Mouse (Mus musculus) cortical plate, adult 2 months (tissue): ENCODE data around the gene Dok7. TPM values are rescaled to one million over a fixed set of nuclear protein-coding genes. Genes with fewer than 3 reads are reported as not detected.

Experiments
- H3K27ac ChIP-seq: fragments of 200-500 bp; 2 replicates; pipeline ENCODE4 v1.5.1; 2012; ENCODE audit warnings: low read length, control low read depth, inconsistent platforms; ENCODE audit not compliant: insufficient read depth
- H3K4me1 ChIP-seq: fragments of 200-500 bp; 2 replicates; pipeline ENCODE4 v1.6.1; 2011; ENCODE audit warnings: low read length; ENCODE audit not compliant: control insufficient read depth, insufficient read depth
- H3K4me3 ChIP-seq: fragments of 200-500 bp; 2 replicates; pipeline ENCODE4 v1.5.1; 2011; ENCODE audit warnings: mild to moderate bottlenecking, low read length, control low read depth; ENCODE audit not compliant: insufficient read depth
- CTCF ChIP-seq: fragments of 200-500 bp; IDR thresholded peaks from 2 replicates; pipeline ENCODE4 v1.5.1; 2011; ENCODE audit warnings: mild to moderate bottlenecking, control low read depth, low read length; ENCODE audit not compliant: insufficient read depth; ENCODE audit errors: extremely low read depth
- POLR2A ChIP-seq: fragments of 200-500 bp; IDR thresholded peaks from 2 replicates; pipeline ENCODE4 v1.6.1; 2011; ENCODE audit warnings: mild to moderate bottlenecking, low read length, control low read depth; ENCODE audit not compliant: insufficient read depth; ENCODE audit errors: extremely low read depth
- polyA plus RNA-seq: library from polyadenylated mRNA; depleted of rRNA; stranded (reverse); fragments of >200 nt; gene quantifications from 2 replicates; pipeline ENCODE4 v1.2.3, GENCODE M21; 2012

Dok7 gene
- polyA plus RNA-seq, 1 experiment, result 17.7 TPM

- Histone ChIP-seq H3K4me1 (peaks cover 5% of the 10 kb centered on the region), H3K4me3 (peak within 1 kb of the TSS; percentile 63), H3K27ac (no peak within 1 kb of the TSS; the same call in 1 of the 2 replicates)
- no peak for TF ChIP-seq CTCF
- peak; percentile 98 for TF ChIP-seq POLR2A
Measured at GRCm38 (mm10) chr5:35104960-35105921, 48.7 kb downstream of the Dok7 start, which contains the start of gene Lrpap1. Gene Lrpap1, minus strand, starts transcription at chr5:35105766.

GRCm38 (mm10) chr5:35105922-35106298, 49.3 kb downstream of the Dok7 start:
- TF ChIP-seq CTCF, result no peak
- TF ChIP-seq POLR2A, result no peak
- Histone ChIP-seq H3K4me3 (peak overlapping the region; percentile 63), H3K27ac (no peak overlapping the region; the same call in 1 of the 2 replicates), H3K4me1 (peaks cover 5% of the 10 kb centered on the region)

- TF ChIP-seq POLR2A (no peak), CTCF (no peak)
- no peak overlapping the region for H3K4me3 ChIP-seq
- H3K27ac ChIP-seq, result no peak overlapping the region
- 0 out of 2 replicates have a peak, but pooled peaks cover 6% of the 10 kb centered on the region for H3K4me1 ChIP-seq
Measured at GRCm38 (mm10) chr5:35112444-35112843, 55.9 kb downstream of the Dok7 start.

GRCm38 (mm10) chr5:35116002-35116401, 59.4 kb downstream of the Dok7 start:
- Histone ChIP-seq H3K27ac (no peak overlapping the region), H3K4me1 (0 out of 2 replicates have a peak, but pooled peaks cover 6% of the 10 kb centered on the region), H3K4me3 (no peak overlapping the region)
- TF ChIP-seq CTCF (no peak), POLR2A (no peak)

- Histone ChIP-seq H3K4me3 (no peak overlapping the region), H3K4me1 (0 out of 2 replicates have a peak, but pooled peaks cover 3% of the 10 kb centered on the region), H3K27ac (no peak overlapping the region)
- TF ChIP-seq POLR2A (no peak), CTCF (no peak)
Measured at GRCm38 (mm10) chr5:35117633-35118032, 61.1 kb downstream of the Dok7 start.

GRCm38 (mm10) chr5:35118418-35118817, 61.9 kb downstream of the Dok7 start:
- no peaks in the 10 kb centered on the region for H3K4me1 ChIP-seq
- no peak overlapping the region for H3K4me3 ChIP-seq
- TF ChIP-seq POLR2A (no peak), CTCF (no peak)
- H3K27ac ChIP-seq, result no peak overlapping the region

- TF ChIP-seq POLR2A (no peak), CTCF (no peak)
- Histone ChIP-seq H3K27ac (no peak overlapping the region), H3K4me1 (no peaks in the 10 kb centered on the region), H3K4me3 (no peak overlapping the region)
Measured at GRCm38 (mm10) chr5:35120024-35120423, 63.5 kb downstream of the Dok7 start.

GRCm38 (mm10) chr5:35129208-35129607, 72.6 kb downstream of the Dok7 start:
- TF ChIP-seq CTCF (no peak), POLR2A (no peak)
- Histone ChIP-seq H3K27ac (peak overlapping the region; percentile 17), H3K4me3 (no peak overlapping the region), H3K4me1 (no peaks in the 10 kb centered on the region; the same call in 1 of the 2 replicates)

- peak overlapping the region; percentile 17 for H3K27ac ChIP-seq
- H3K4me1 ChIP-seq, result no peaks in the 10 kb centered on the region; the same call in 1 of the 2 replicates
- no peak for TF ChIP-seq CTCF
- TF ChIP-seq POLR2A, result no peak
- H3K4me3 ChIP-seq, result no peak overlapping the region
Measured at GRCm38 (mm10) chr5:35129767-35130191, 73.2 kb downstream of the Dok7 start.
